Mouse (Mus musculus): ENCODE measurements around the gene Ptprz1.

Ptprz1 gene

DNA sequence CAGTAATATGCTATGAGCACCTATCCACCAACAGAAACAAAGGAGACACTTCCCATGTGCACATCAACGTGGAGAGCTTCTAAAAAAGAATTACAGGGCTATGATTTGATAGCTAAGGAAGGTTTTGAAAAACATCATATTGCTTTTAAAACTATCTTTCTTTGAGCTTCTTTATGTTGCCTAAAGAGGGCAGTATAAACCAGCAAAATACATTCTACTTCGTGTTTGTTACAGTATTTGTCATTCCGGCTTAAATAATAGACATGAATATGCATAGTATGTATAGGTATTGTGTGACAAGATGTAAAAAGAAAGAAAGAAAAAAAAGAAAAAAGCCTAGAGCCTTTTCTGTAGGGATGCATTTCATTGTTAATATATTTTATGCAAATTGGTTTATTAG lies 127.8 kb downstream of the Ptprz1 start:
- DNase-seq (ENCODE audit: low read depth, low spot score), result peak; percentile 11

DNA sequence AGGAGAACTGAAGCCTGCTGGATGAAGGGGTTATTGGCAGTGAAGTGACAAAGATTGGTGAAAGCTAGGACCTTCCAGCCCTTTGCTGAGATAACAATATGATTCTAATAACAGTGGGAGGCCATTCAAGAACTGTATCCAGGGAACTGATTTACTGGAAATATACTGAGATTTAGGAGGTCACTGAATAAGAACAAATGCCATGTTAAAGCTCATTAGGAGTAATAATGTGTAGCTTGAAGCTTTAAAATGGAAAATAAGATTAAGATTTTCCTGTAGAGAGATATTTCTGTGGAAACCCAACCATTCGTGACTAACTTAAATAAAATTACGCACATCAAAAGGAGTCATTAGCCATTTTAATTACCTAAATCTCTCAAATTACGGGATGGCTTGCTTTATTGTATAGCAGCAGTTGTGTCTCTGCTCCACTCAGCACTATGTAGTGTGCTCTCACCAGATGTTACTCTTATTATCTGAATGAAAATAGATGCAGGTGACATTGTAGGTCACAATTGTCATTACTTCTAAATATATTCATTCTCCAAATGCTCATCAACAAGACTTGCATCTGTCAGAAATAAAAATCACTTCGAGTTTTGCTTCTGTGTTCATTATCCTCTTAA lies 139.8 kb downstream of the Ptprz1 start:
- no peak for DNase-seq (ENCODE audit: low read depth, low spot score)

DNA sequence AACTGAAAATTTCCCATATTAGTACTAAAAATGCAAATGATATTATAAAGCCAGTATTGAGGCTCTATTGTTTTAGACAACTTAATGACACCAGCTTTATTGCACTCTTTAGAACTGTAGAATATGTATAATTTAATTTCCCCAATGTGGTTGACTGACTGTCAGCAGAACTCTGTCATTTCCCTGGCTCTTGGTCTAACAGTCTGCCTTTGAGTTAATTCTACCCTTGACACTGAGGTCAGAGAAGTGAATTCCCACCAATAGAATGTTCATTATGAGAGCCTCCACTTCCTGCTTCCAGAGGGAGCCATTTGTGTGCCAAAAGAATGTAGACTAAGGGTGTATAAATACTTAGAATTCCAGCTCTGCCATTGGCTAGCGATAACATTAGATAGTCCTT lies 152.9 kb downstream of the Ptprz1 start:
- DNase-seq (ENCODE audit: low read depth, low spot score), result peak; percentile 46

DNA sequence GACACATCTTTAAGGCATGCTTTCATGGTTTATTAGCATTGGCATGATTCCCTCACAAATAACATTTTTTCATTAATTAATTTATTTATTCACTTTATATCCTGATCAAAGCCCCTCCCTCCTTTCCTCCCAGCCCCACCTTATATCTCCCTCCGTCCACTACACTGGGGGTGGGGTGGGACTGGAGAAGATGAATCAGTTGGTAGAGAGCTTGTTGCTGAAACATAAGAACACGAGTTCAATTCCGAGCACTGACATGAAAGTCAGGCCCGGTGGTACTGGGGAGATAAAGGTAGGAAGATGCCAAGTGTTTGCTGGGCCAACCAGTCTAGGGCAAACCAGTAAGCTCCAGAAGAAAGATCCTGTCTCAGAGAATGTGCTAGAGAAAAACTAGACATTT lies 173.5 kb downstream of the Ptprz1 start:
- no peak for DNase-seq (ENCODE audit: low read depth, low spot score)

DNA sequence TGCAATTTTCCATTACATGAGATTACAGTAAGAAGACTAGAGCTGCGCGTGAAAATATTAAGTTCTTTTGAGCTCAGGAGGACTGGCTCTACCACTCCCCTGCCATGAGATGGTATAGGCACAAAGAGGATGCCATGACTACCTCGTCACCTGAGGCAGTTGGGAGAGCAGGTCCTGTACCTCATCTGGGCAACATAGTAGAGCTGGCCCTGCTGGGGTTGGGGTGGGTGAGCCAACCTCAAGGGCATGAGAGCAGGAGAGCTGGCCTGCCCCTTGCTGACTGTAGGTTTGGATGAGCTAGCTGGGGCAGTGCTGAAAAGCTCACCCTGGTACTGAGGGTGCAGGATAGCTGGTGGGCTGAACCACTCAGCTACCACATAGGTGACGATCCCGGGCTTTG lies 180.4 kb downstream of the Ptprz1 start:
- DNase-seq (ENCODE audit: low read depth, low spot score), result no peak

DNA sequence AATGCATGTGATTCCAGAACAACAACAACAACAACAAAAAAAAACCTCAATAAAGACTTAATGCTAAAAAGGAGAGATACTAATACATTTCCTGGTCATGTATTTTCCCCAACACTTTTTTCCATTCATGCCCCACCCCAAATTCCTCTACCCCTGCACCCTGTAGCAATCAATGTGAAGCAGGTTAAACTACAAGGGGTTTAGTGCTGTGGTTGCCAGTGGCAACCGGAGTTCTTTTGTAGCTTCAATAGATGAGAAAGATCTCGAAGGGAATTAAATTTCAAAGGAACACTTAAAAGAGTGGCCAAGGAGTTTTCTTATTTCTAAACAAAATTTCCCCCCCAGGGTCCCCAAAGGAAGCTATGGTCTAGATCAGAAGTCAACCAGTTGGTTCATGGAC lies 200.8 kb downstream of the Ptprz1 start:
- peak; percentile 77 for DNase-seq (ENCODE audit: low read depth, low spot score)

DNA sequence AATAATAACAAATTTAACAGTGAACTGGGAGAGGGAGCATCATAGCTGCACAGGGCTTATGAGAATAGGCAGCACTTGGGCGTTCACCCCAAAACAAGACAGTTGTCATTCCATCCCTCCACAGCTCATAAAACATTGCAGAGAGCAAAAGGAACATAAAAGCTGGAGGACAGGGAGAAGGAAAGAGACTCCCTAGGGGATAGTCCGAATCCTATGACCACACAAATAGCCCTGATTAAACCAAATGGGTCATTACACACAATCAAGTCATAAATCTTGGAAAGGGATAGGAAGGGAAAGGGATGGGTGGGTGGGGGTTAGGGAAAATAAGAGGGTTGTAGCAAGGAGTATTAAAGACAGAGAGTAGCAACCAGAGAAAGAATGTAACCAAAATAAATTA lies 203.0 kb downstream of the Ptprz1 start:
- no peak for DNase-seq (ENCODE audit: low read depth, low spot score)

DNA sequence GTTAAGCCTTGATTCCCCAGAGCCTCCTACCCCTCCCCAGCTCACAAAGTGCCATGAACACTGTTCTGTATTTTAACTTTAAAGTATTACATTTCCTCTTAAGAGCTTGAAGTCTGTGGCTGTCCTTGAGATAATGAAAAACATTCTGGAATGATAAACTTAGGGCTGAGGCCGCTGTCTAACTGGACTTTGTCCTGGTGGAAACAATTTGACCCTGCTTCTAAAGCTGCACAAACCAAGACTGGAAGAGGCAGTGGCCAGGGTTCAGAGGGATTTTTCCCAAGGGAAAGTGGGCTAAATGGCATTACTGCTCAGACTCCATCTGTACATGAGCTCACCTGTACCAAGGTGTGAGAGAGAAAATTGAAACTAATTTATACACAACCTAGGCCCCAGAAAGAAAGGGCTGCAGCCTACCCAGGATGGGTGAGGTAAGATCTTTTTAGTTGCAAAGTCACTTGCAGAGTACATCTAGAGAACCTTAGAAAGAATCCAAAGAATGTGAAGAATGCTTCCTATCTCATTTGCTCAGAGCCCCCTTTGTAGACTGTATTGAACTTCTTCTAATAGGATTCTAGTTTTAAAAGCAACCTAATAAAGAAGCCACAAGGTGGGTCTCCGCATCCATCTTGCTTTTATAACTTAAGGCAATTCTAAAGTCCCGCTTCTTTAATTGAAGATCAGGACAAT lies 204.8 kb downstream of the Ptprz1 start:
- DNase-seq (ENCODE audit: low read depth, low spot score), result peak; percentile 76

DNA sequence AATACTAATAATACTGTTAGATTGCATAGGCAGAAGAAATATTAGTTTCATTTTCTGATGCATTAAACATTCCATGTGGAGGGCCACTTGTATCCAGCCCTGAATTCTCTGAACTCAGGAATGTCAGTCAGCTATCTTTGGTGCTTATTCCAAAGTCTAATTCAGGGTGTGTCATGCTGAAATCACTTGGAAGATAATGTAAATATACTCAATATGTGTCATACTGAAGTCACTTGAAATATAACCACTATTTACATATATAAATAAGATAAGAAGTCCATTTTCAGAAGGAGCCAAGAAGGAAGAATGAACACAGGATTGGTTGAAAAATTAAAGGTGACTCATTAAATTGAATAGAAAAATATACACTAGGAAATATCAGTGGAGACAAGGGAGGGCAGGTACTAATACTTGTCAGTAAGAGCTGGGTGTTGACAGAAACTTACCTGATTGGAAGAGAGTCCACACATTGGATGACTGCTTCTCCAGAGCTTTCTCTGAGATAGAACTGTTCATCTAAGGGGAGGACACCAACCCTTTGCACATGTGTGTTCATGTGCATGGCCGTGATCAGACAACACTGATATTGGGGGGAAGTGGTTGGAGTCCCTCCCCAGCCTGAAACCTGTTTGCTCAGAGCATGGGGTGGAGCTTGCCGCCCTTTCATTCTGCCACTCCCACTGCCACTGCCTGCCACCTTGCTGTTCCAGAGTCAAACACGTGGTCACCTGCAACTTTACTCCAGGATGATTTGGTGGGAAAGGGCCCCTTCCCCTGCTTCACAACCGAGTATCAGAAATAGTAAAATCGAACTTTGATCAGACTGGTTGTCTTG lies 209.5 kb downstream of the Ptprz1 start:
- no peak for DNase-seq (ENCODE audit: low read depth, low spot score)

DNA sequence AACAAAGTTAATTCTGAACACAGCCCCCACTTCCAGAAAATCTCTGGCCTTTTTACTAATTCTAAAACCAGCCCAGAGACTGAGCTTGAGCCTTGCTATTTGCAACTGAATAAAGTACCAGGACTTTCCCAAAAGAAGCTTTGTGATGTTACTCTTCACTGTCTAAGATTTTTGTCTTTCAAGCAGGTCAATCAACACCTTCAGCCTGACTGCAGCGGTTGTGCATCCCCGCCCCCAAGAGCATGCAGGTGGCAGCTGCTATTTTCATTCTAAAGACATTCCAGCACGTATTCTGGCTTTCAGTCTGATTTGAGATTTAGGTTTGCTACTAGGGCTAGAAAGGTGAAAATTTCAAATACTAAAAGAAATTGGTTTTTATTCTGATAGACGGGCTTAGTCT lies 214.0 kb downstream of the Ptprz1 start:
- peak; percentile 81 for DNase-seq (ENCODE audit: low read depth, low spot score)

DNA sequence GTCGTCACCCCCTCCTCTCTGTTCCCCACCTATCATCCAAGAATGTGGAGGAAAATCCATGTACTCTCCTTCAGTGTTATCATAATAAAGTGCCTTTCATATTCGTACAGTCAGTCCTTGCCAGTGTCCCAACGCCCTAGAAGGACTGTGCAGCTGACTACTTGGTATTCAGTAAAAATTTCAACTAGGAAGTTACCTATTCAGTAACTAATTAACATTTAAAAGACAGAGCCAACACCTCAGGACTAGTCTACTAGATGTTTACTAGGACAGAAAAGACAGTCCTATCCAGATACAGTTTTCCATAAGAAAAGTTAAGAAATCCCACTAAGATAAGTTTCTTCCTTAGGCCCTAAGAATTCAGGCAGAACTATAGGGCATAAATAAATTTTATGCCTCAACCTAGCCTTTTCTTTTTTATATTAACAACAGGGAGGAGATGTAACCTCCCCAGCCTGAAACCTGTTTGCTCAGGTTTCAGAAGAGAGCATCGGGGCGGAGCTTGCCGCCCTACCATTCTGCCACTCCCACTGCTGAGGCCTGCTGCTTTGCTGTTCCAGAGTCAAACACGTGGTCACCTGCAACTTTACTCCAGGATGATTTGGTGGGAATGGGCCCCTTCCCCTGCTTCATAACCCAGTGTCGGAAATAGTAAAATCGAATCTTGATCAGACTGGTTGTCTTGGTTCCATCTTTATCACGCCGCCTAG lies 215.2 kb downstream of the Ptprz1 start:
- peak; percentile 89 for DNase-seq (ENCODE audit: low read depth, low spot score)
